Mouse (Mus musculus): Measurements from ENCODE around the gene Slc24a5.

The Slc24a5 gene

DNA sequence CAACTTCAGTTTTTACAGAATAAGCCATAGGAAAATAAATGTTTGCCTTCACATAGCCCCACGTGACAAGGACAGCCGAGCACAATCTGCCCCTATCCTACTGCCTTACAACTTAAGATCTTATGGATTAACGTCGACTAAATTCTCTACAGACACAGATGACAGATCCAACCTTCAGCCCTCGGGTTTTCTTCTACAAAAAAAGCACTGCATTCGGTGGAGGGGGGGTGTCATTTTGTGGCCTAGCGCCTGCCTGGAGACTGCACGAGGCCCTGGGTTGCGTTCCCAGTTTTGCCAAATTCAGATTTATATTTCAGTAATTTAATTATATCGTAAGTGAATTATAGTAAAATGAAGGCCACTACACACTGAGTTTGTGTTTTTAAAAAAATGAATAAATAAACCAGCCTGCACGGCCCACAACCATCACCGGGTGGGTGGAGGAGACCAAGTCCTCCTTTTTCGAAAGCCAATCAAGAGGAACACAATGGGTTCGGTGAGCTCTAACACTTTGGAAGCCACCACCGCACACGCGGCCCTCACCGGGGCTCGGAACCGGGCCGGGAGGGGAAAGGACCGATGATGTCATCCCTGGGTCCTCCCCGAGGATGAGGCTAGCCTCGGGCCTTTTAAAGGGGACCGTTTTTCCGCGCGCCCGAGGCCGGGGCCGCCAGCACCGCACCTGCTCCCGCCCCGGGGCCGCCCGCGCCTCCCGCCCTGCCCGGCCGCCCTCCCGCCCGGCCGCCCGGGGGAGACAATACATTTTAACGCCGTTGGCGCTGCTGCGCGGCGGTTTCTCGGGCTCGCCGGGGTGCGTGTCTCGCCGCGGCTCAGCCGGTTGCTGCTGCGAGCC, 54.9 kb downstream of the Slc24a5 start:
- peak; percentile 80 for DNase-seq

DNA sequence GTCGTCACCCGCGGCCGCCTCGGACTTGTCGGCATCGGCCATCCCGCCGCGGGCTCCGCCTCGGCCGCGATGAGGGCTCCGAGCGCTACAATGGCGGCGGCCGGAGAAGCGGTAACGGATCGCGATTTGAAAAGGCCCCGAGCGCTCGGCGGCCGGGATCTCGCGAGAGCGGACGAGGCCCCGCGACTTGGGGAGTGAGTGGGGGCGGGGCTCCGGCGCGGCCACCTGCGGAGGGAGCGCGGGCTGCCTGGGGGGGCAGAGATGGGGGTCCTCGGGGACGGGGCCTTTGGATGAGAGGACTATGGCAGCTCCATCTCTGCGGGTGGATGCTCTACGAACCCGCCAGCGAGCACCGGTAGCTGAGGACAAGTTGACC, 55.5 kb downstream of the Slc24a5 start, which contains the start of gene Myef2:
Gene Myef2, minus strand, starts transcription at position 185 of the 376 bp plus-strand sequence.
- peak; percentile 82 for DNase-seq

DNA sequence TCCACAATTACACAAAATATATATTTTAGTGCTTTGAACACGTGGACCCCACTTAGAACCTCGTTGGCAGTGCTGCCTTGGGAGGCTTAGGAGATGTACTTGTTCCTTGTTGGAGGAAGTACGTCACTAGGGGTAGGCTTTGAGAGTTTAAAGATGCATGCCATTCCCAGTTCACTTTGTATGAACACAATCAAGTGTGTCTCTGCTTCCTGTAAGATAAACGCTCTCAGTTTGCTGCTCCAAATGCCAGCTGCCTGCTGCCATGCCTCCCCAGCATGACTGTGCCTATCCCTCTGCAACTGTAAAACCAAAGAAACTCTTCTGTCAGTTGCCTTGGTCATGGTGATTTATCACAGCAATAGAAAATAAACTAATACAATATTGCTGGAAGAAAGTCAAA, 57.9 kb downstream of the Slc24a5 start:
- DNase-seq = no peak

DNA sequence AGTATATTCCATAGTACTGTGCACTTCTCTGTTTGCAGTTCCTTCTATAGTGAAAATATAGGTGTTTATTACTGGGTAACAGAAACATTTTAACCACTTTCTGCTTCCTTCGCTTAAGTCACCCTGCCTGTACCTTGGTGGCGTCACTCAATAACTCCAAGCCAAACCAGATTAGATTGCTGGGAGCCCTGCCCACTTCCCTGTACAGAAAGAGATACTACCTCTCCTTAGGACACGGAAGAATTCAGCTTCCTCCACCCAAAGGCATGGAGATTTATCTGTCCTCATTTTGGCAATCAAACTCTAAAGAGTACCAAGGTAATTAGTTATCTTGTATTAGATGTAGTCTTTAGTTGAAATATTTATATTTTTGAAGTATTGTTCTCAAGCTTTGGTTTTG, 58.9 kb downstream of the Slc24a5 start:
- DNase-seq = no peak

DNA sequence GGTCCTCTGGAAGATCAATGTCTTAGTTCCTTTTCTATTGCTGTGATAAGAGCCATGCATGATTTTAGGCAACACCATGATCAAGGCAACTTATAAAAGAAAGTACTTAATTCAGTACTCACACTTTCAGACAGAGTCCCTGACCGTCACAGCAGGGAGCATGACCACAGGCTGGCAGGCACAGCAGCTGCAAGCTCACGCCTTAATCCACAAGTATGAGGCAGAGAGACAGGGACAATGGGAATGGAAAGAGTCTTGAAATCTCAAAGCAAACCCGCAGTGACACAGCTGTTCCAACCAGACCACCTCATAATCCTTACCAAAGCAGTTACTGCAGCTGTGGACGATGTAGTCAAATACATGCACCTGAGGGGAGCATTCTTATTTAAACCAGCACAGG, 66.2 kb downstream of the Slc24a5 start:
- no peak for DNase-seq

DNA sequence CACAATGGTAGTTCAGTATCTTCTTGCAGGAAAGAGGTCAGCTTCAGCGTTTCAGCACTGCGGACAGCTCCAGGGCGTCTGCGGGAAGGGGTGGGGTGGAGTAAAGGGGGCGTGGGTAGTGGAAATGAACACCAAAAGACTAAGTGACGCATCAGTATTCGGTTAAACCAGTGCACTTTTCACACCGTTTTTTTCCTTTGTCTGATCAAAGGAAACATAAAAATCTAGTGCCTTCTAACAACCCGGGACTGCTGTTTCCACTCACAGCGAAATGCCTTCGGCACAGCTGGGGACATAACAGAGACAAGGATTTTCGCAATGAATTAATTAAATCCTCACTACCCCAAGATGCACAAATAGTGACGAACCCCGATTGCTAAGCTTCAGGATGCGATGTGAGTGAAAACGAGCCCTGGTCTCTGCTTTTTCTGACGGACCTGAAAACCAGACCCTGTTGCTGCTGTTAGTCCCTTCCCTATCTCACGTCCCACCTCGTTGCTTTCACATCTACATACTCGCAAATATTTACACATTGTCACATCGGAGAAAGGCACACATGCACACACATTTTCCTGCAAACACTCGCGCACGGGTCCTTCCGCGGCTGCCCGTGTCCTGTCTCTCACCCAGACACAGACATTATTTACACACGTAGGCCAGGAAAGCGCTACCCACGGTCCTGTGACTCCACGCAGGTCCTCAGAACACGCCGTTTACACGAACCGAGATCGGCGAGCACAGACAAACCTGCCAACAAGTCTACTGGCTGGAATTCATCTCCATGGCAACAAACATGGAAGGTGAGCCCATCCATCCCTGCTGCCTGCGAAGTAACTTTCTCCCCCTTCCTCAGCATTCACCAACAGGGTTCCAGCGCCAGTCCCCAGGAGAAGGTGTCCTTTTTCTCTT, 68.2 kb downstream of the Slc24a5 start, which contains the start of gene Ctxn2:
Gene Ctxn2, plus strand, starts transcription at position 790 of the 909 bp plus-strand sequence.
- peak; percentile 51 for DNase-seq

DNA sequence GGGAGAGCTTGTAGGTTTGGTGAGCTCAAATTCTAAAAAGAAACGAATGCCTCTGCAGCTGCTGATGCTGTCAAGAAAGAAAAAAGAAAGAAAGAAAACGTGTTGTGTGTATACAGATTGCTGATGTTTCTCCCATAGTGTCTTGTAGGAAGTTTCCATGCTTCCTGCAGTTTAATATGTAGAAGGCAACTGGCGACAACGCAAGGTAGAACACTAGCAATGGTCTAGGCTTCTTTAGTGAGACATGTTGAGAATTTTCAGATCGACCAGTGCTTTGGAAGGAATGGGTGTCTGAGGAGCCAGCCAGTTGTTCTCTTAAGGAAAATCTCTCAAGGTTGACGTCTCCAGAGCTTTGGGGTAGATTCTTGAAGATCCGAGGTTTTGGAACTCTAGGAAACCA, 68.9 kb downstream of the Slc24a5 start:
- no peak for DNase-seq

Data from cerebellum, adult 9-11 months (tissue).